Mouse (Mus musculus) cortical plate, adult 2 months (tissue): ENCODE results near the gene Trmt2a. TPM values are rescaled to one million over a fixed set of nuclear protein-coding genes. Genes with fewer than 3 reads are reported as not detected.
"Not testable (repeated sequence)": the region's sequence is repeated elsewhere in the genome, so short reads cannot be mapped to it uniquely, and the experiment has no call there.

Experiments
- H3K27ac ChIP-seq: fragments of 200-500 bp; 2 replicates; pipeline ENCODE4 v1.5.1; 2012; ENCODE audit warnings: low read length, control low read depth, inconsistent platforms; ENCODE audit not compliant: insufficient read depth
- H3K4me1 ChIP-seq: fragments of 200-500 bp; 2 replicates; pipeline ENCODE4 v1.6.1; 2011; ENCODE audit warnings: low read length; ENCODE audit not compliant: control insufficient read depth, insufficient read depth
- H3K4me3 ChIP-seq: fragments of 200-500 bp; 2 replicates; pipeline ENCODE4 v1.5.1; 2011; ENCODE audit warnings: mild to moderate bottlenecking, low read length, control low read depth; ENCODE audit not compliant: insufficient read depth
- CTCF ChIP-seq: fragments of 200-500 bp; IDR thresholded peaks from 2 replicates; pipeline ENCODE4 v1.5.1; 2011; ENCODE audit warnings: mild to moderate bottlenecking, control low read depth, low read length; ENCODE audit not compliant: insufficient read depth; ENCODE audit errors: extremely low read depth
- POLR2A ChIP-seq: fragments of 200-500 bp; IDR thresholded peaks from 2 replicates; pipeline ENCODE4 v1.6.1; 2011; ENCODE audit warnings: mild to moderate bottlenecking, low read length, control low read depth; ENCODE audit not compliant: insufficient read depth; ENCODE audit errors: extremely low read depth
- polyA plus RNA-seq: library from polyadenylated mRNA; depleted of rRNA; stranded (reverse); fragments of >200 nt; gene quantifications from 2 replicates; pipeline ENCODE4 v1.2.3, GENCODE M21; 2012; rRNA removed

Gene Trmt2a
- polyA plus RNA-seq, 1 experiment, result 72.9 TPM

GRCm38 (mm10) chr16:18275166-18275565 is 26.7 kb downstream of the Trmt2a start:
- H3K4me1 ChIP-seq, result no peaks in the 10 kb centered on the region
- TF ChIP-seq CTCF (no peak), POLR2A (no peak)
- H3K4me3 ChIP-seq, result no peak overlapping the region
- no peak overlapping the region for H3K27ac ChIP-seq

DNA sequence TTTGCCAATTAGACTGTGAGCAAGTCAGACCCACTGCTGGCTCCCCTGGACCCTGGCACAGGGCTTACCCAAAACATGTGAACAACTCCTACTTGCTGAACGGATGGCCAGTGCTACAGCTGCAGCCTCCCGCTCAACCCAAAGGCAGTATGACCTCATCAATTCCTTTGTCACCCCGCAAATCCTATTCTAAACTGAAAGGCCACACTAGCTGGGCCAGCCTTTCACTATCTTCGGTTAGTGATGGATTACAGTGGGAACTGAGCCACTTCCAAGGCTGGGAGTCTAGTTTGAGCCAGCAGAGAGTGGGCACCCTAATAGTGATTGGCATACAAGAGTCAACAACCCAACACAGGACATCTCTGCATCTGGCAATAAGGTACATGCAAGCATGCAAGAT is 39.7 kb downstream of the Trmt2a start:
- H3K27ac ChIP-seq, result no peak overlapping the region
- peak overlapping the region; percentile 75 for H3K4me3 ChIP-seq
- peaks cover 6% of the 10 kb centered on the region; the same call in 1 of the 2 replicates for H3K4me1 ChIP-seq
- no peak for TF ChIP-seq CTCF
- TF ChIP-seq POLR2A, result no peak

DNA sequence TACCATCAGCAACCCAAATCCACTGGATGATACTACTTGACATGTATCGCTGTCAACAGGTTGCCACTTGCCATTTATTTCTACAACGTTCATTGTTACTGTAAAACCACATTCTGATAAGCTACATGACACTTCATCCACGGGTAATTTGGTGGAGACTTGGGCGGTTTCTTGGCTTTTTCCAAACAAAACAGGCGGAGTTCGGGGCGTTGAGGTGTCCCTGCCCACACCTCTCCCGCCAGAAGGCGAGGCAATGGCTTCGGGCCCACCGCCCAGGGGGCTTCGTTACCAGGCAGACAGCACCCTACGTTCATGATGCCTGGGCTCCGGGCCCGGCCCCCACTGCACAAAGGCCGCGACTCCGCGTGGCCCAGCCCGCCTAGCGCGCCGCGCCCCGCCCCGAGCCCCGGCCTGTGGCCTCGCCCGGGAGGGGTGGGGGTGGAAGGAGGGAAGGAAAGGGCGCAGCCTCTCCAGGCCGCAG is 40.1 kb downstream of the Trmt2a start:
- Histone ChIP-seq H3K4me3 (peak overlapping the region; percentile 75), H3K4me1 (peaks cover 6% of the 10 kb centered on the region; the same call in 1 of the 2 replicates), H3K27ac (peak overlapping the region; percentile 69; the same call in 1 of the 2 replicates)
- TF ChIP-seq POLR2A, result no peak
- no peak for TF ChIP-seq CTCF

DNA sequence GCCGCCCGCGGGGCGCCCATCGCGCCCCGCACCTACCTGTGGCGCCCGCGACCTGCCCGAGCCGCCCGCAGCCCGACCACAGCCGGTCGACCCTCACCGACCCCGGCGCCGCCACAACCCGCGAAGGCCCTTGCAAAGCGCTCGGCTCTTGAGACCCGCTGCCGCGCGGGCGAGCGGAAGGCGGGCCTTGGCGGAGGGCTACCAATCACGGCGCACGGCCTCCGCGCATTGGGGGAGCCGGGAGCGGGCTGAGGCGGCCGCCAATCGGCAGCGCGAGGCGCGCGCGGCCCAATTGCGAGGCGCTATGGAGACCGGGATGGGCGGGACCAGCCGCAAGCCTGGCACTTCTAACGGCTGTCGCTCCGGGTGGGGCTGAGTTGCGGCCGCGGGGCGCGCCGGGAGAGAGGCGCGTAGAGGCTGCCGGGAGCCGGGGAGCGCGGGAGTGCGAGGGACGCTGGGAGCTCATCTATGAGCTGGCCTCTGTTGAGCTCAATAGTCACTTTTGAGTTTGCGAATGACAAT is 40.6 kb downstream of the Trmt2a start, which contains the start of gene Dgcr8:
TSS of gene Dgcr8 (minus strand) at position 180 of the 522 bp plus-strand sequence.
- H3K27ac ChIP-seq, result peak within 1 kb of the TSS; percentile 69; the same call in 1 of the 2 replicates
- peak within 1 kb of the TSS; percentile 75 for H3K4me3 ChIP-seq
- H3K4me1 ChIP-seq, result peaks cover 6% of the 10 kb centered on the region; the same call in 1 of the 2 replicates
- no peak for TF ChIP-seq CTCF
- peak; percentile 47; the same call in 1 of the 2 replicates for TF ChIP-seq POLR2A

GRCm38 (mm10) chr16:18289614-18290013 is 41.1 kb downstream of the Trmt2a start:
- not testable (repeated sequence) for H3K27ac ChIP-seq, H3K4me1 ChIP-seq
- H3K4me3 ChIP-seq, result peak overlapping the region; percentile 43

Other genes with a start within 250 kb of the Trmt2a start
- 113 and 120 TPM in 2 replicates for gene Dgcr6, start 195.8 kb upstream of the Trmt2a start, polyA plus RNA-seq
- gene Prodh, start 158.5 kb upstream of the Trmt2a start, polyA plus RNA-seq, result 72.7 and 86.0 TPM in 2 replicates
- 225 and 233 TPM in 2 replicates for gene Rtn4r, start 121.0 kb upstream of the Trmt2a start, polyA plus RNA-seq
- gene Ccdc188, start 30.8 kb upstream of the Trmt2a start, polyA plus RNA-seq, result not detected in 2 replicates
- gene Zdhhc8, start 13.5 kb upstream of the Trmt2a start, polyA plus RNA-seq, result 176 and 186 TPM in 2 replicates
- gene Ranbp1, start 53 bp downstream of the Trmt2a start, polyA plus RNA-seq, result 92.3 and 95.1 TPM in 2 replicates
- gene Gm49776, start 9.6 kb downstream of the Trmt2a start, polyA plus RNA-seq, result 0.36 TPM in 1 of 2 replicates, not detected in the other
- gene Dgcr8, start 40.6 kb downstream of the Trmt2a start, polyA plus RNA-seq, result 36.3 and 40.9 TPM in 2 replicates
- gene Tango2, start 99.4 kb downstream of the Trmt2a start, polyA plus RNA-seq, result 231 and 235 TPM in 2 replicates
- gene Arvcf, start 99.5 kb downstream of the Trmt2a start, polyA plus RNA-seq, result 30.6 and 35.9 TPM in 2 replicates
- 22.4 and 29.5 TPM in 2 replicates for gene Txnrd2, start 177.7 kb downstream of the Trmt2a start, polyA plus RNA-seq
- gene Comt, start 178.2 kb downstream of the Trmt2a start, polyA plus RNA-seq, result 150 and 155 TPM in 2 replicates